ENCODE assay signal across 10 mouse cellular contexts in the genomic region with DNA sequence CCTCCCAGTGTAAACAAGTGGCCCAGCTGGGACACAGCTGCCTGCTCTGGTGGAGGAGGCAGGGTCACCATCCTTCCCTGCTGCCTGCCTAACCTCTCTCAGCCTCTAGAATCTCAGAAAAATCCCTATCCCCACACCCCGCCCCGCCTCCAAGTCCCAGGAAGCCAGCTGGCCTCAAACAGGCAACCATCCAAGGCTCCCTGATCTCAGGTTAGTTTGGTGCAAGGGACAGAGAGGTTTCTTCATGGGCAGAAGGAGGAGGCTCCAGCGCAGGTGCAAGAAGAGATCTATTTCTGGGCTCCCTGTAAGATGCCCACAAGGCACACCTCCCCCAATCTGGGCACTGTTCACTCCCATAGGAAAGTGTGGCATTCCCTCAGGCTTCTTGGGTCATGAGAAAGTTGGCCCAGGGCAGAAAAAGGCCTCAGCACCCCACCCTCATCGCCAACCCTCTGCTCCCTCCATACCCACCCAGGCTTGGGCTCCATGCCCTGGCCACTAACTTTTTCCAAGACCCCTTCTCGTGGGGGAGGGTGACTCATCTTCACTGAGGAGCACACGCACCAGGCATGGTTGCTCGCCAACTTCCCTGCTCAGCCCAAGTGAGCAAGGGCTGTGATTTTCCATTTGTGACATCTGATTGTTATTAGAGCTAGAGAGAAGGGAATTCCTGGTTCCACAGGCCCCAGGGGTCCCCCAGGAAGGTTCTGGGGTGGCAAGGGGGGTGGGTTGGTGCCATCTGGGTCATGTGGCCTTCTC. TPM values are rescaled to one million over a fixed set of nuclear protein-coding genes. Genes with fewer than 3 reads are reported as not detected.
DNase-seq lines count a peak whose midpoint lies in the region; ATAC-seq and TF ChIP-seq lines count a peak whose summit lies in the region.
"Had no signal": no experiment of that assay in that cellular context is flagged by ENCODE, and none has a peak within 500 bp of the region (broad histone marks: within the 10 kb centered on the region; RNA-seq: fewer than 3 reads in every experiment).

No protein-coding gene starts in this region.

- TF ChIP-seq POLR2A in cerebellum, adult 2 months (IDR thresholded peaks at IDR 0.05; ENCODE audit: borderline replicate concordance, insufficient read depth, low read length), result peak; percentile 49; the same call in 1 of the 2 replicates

- peaks cover 12% of the 10 kb centered on the region; the same call in 1 of the 2 replicates for H3K4me1 ChIP-seq in kidney, postnatal 0 days (replicated peaks; ENCODE audit: insufficient read depth, low read length)
- peaks cover 24% of the 10 kb centered on the region for H3K4me1 ChIP-seq in cerebellum, adult 2 months (ENCODE audit: control insufficient read depth, insufficient read depth, low read length)
- no peaks in the 10 kb centered on the region for H3K4me1 ChIP-seq in midbrain, postnatal 0 days (ENCODE audit: insufficient read depth, low read length)
- H3K4me1 ChIP-seq in intestine, embryonic 16.5 days (ENCODE audit: control insufficient read depth, insufficient read depth, low read length), result peaks cover 38% of the 10 kb centered on the region

- no peak overlapping the region for H3K4me2 ChIP-seq in kidney, postnatal 0 days (ENCODE audit: low read length)
- no peak overlapping the region for H3K4me2 ChIP-seq in midbrain, postnatal 0 days (ENCODE audit: low read depth, low read length, poor library complexity, severe bottlenecking)
- no peak overlapping the region for H3K4me2 ChIP-seq in intestine, embryonic 16.5 days (ENCODE audit: low read depth, low read length)
- H3K4me2 ChIP-seq: neural tube, embryonic 13.5 days had no signal

- H3K27ac ChIP-seq in kidney, postnatal 0 days, result peak overlapping the region; percentile 31; the same call in 1 of the 2 replicates
- H3K27ac ChIP-seq in cerebellum, adult 2 months (ENCODE audit: insufficient read depth, low read length), result peak overlapping the region; percentile 99
- H3K27ac ChIP-seq in midbrain, postnatal 0 days (ENCODE audit: low read depth, low read length), result no peak overlapping the region
- H3K27ac ChIP-seq in intestine, embryonic 16.5 days (ENCODE audit: low read length), result no peak overlapping the region
- H3K27ac ChIP-seq: neural tube, embryonic 13.5 days had no signal

- no peak for ATAC-seq in kidney, postnatal 0 days (replicated peaks; ENCODE audit: low FRiP score, low read depth)
- no peak for ATAC-seq in midbrain, postnatal 0 days (ENCODE audit: low FRiP score)
- no peak for ATAC-seq in intestine, embryonic 16.5 days

- peak; percentile 58 for DNase-seq in kidney, postnatal 0 days (ENCODE audit: low spot score)
- no peak for DNase-seq in kidney, adult 18-20 months
- peak; percentile 89 to 94 for DNase-seq in cerebellum, adult 2 months
- peak; percentile 42 to 72 for DNase-seq in gastrocnemius, postnatal 4 days (ENCODE audit: low spot score in 2 of 2)
- peak; percentile 46 for DNase-seq in midbrain, postnatal 0 days (ENCODE audit: low spot score)
- no peak for DNase-seq in thymus, postnatal 36 days
- no peak for DNase-seq in right cerebral cortex, postnatal 14 days

- WGBS in kidney, postnatal 0 days, result 45% methylated on average over 7 of the region's 7 CpGs
- WGBS in cerebellum, adult 2 months, result 4% methylated on average over 7 of the region's 7 CpGs
- WGBS in midbrain, postnatal 0 days, result 66% methylated on average over 7 of the region's 7 CpGs
- 63% methylated on average over 7 of the region's 7 CpGs for WGBS in intestine, embryonic 16.5 days

- H3K36me3 ChIP-seq in kidney, postnatal 0 days (ENCODE audit: insufficient read depth, low read length), result no peaks in the 10 kb centered on the region
- H3K36me3 ChIP-seq in midbrain, postnatal 0 days (ENCODE audit: insufficient read depth, low read length), result no peaks in the 10 kb centered on the region
- no peaks in the 10 kb centered on the region for H3K36me3 ChIP-seq in intestine, embryonic 16.5 days (ENCODE audit: control insufficient read depth, insufficient read depth, low read length)
- H3K36me3 ChIP-seq: G1E; neural tube, embryonic 13.5 days had no signal

- no peaks in the 10 kb centered on the region for H3K27me3 ChIP-seq in kidney, postnatal 0 days (ENCODE audit: insufficient read depth, low read length)
- no peaks in the 10 kb centered on the region for H3K27me3 ChIP-seq in cerebellum, adult 2 months (ENCODE audit: control insufficient read depth, insufficient read depth, low read length)
- no peaks in the 10 kb centered on the region for H3K27me3 ChIP-seq in midbrain, postnatal 0 days (ENCODE audit: insufficient read depth, low read length)
- no peaks in the 10 kb centered on the region for H3K27me3 ChIP-seq in intestine, embryonic 16.5 days (replicated peaks; ENCODE audit: control insufficient read depth, insufficient read depth, low read length)
- H3K27me3 ChIP-seq: neural tube, embryonic 13.5 days had no signal

- H3K9me3 ChIP-seq in kidney, postnatal 0 days (replicated peaks; ENCODE audit: low read length), result no peaks in the 10 kb centered on the region
- H3K9me3 ChIP-seq in midbrain, postnatal 0 days (ENCODE audit: low read length), result no peaks in the 10 kb centered on the region
- H3K9me3 ChIP-seq in intestine, embryonic 16.5 days (ENCODE audit: control insufficient read depth, low read length), result no peaks in the 10 kb centered on the region
- H3K9me3 ChIP-seq: G1E; neural tube, embryonic 13.5 days had no signal

- H3K9ac ChIP-seq in kidney, postnatal 0 days (ENCODE audit: low read depth, low read length), result no peak overlapping the region
- no peak overlapping the region for H3K9ac ChIP-seq in midbrain, postnatal 0 days (replicated peaks; ENCODE audit: low read length, poor library complexity, severe bottlenecking)
- no peak overlapping the region for H3K9ac ChIP-seq in intestine, embryonic 16.5 days (ENCODE audit: low read depth, low read length)
- H3K9ac ChIP-seq: neural tube, embryonic 13.5 days had no signal

- no peak overlapping the region for H3K4me3 ChIP-seq in kidney, postnatal 0 days (replicated peaks; ENCODE audit: low read depth, low read length)
- H3K4me3 ChIP-seq in cerebellum, adult 2 months (replicated peaks; ENCODE audit: insufficient read depth, low read depth, low read length), result peak overlapping the region; percentile 95
- H3K4me3 ChIP-seq in midbrain, postnatal 0 days (ENCODE audit: low read depth, low read length), result no peak overlapping the region
- no peak overlapping the region for H3K4me3 ChIP-seq in intestine, embryonic 16.5 days (ENCODE audit: low read length)
- H3K4me3 ChIP-seq: neural tube, embryonic 13.5 days had no signal

- TF ChIP-seq CTCF in kidney, postnatal 0 days (IDR thresholded peaks at IDR 0.05; ENCODE audit: low read depth), result no peak
- no peak for TF ChIP-seq CTCF in cerebellum, adult 2 months (IDR thresholded peaks at IDR 0.05; ENCODE audit: borderline replicate concordance, insufficient read depth, low read depth, low read length)
- no peak for TF ChIP-seq CTCF in midbrain, postnatal 0 days (IDR thresholded peaks at IDR 0.05)

RNA-seq across cellular contexts. Expression of a gene that starts 0.9 kb away (rescaled TPM):
- polyA plus RNA-seq in kidney, postnatal 0 days (2015; fragmentation: Nextera tagmentation; extraction: Ambion mirVana), result 3.5 and 3.8 TPM in 2 replicates
- polyA plus RNA-seq in cerebellum, adult 2 months (2012; rRNA removed), result 24.0 and 30.8 TPM in 2 replicates
- total RNA-seq in gastrocnemius, postnatal 4 days (2021), result 10 to 100 TPM; 13.1 to 15.8 TPM
- total RNA-seq in midbrain, postnatal 0 days (2014; rRNA removed), result 5.5 and 6.8 TPM in 2 replicates
- polyA plus RNA-seq in midbrain, postnatal 0 days (2015; fragmentation: Nextera tagmentation; extraction: Ambion mirVana), result 4.6 and 5.0 TPM in 2 replicates
- 2.2 and 2.5 TPM in 2 replicates for polyA plus RNA-seq in intestine, embryonic 16.5 days (2015; fragmentation: Nextera tagmentation; extraction: Ambion mirVana)
- polyA plus RNA-seq: G1E had no signal

RNA-seq across cellular contexts. Expression of a gene that starts 14.9 kb away (rescaled TPM):
- not detected in 2 replicates for polyA plus RNA-seq in kidney, postnatal 0 days (2015; fragmentation: Nextera tagmentation; extraction: Ambion mirVana)
- polyA plus RNA-seq in cerebellum, adult 2 months (2012; rRNA removed), result not detected in 2 replicates
- under 1 TPM; 0.08 to 0.10 TPM for total RNA-seq in gastrocnemius, postnatal 4 days (2021)
- total RNA-seq in midbrain, postnatal 0 days (2014; rRNA removed), result not detected in 2 replicates
- polyA plus RNA-seq in midbrain, postnatal 0 days (2015; fragmentation: Nextera tagmentation; extraction: Ambion mirVana), result not detected in 2 replicates
- not detected in 2 replicates for polyA plus RNA-seq in intestine, embryonic 16.5 days (2015; fragmentation: Nextera tagmentation; extraction: Ambion mirVana)
- polyA plus RNA-seq: G1E; neural tube, embryonic 13.5 days had no signal

RNA-seq across cellular contexts. Expression of a gene that starts 15.9 kb away (rescaled TPM):
- polyA plus RNA-seq in kidney, postnatal 0 days (2015; fragmentation: Nextera tagmentation; extraction: Ambion mirVana), result 7.7 and 8.7 TPM in 2 replicates
- polyA plus RNA-seq in cerebellum, adult 2 months (2012; rRNA removed), result 24.4 and 29.0 TPM in 2 replicates
- 10 to 100 TPM in 1 of 2 experiments, 1 to 10 TPM in 1; 9.4 to 11.7 TPM for total RNA-seq in gastrocnemius, postnatal 4 days (2021)
- 2.8 and 4.1 TPM in 2 replicates for total RNA-seq in midbrain, postnatal 0 days (2014; rRNA removed)
- 1.5 TPM in 2 replicates for polyA plus RNA-seq in midbrain, postnatal 0 days (2015; fragmentation: Nextera tagmentation; extraction: Ambion mirVana)
- polyA plus RNA-seq in intestine, embryonic 16.5 days (2015; fragmentation: Nextera tagmentation; extraction: Ambion mirVana), result 8.9 and 9.1 TPM in 2 replicates

Comparison
In these comparisons a context has a peak if more than half of its experiments do, and no peak if none do; other contexts are left out.
1. DNase-seq: peak in kidney, postnatal 0 days (single experiment), cerebellum, adult 2 months (2 of 2), gastrocnemius, postnatal 4 days (2 of 2) and midbrain, postnatal 0 days (single experiment); none in kidney, adult 18-20 months (single experiment), thymus, postnatal 36 days (0 of 2) and right cerebral cortex, postnatal 14 days (single experiment).
2. H3K27ac ChIP-seq: peak in kidney, postnatal 0 days (single experiment) and cerebellum, adult 2 months (single experiment); none in midbrain, postnatal 0 days (single experiment) and intestine, embryonic 16.5 days (single experiment).